Mouse (Mus musculus) embryonic fibroblast, embryonic 13.5 days (primary cell): ENCODE results near the gene 4922502D21Rik. TPM values are rescaled to one million over a fixed set of nuclear protein-coding genes. Genes with fewer than 3 reads are reported as not detected.

Experiments
- H3K27ac ChIP-seq: 2 replicates; pipeline ENCODE4 v1.5.1; 2012; ENCODE audit warnings: low read length, control low read depth, inconsistent platforms; ENCODE audit not compliant: insufficient read depth
- H3K4me1 ChIP-seq: 2 replicates; pipeline ENCODE4 v1.6.1; 2011; ENCODE audit warnings: low read length; ENCODE audit not compliant: control insufficient read depth, insufficient read depth
- H3K4me3 ChIP-seq: 2 replicates; pipeline ENCODE4 v1.5.1; 2011; ENCODE audit warnings: mild to moderate bottlenecking, control low read depth, low read length; ENCODE audit not compliant: insufficient read depth
- CTCF ChIP-seq: IDR thresholded peaks from 2 replicates; pipeline ENCODE4 v1.5.1; 2011; ENCODE audit warnings: mild to moderate bottlenecking, control low read depth, low read length, moderate library complexity, borderline replicate concordance; ENCODE audit not compliant: insufficient read depth
- POLR2A ChIP-seq: IDR thresholded peaks from 2 replicates; pipeline ENCODE4 v1.6.1; 2011; ENCODE audit warnings: low read depth, mild to moderate bottlenecking, control low read depth, low read length, moderate library complexity
- polyA plus RNA-seq: library from polyadenylated mRNA; stranded (reverse); fragments of >200 nt; gene quantifications from 2 replicates; pipeline ENCODE4 v1.2.4, GENCODE M21; 2011; ENCODE audit warnings: low read depth; ENCODE audit not compliant: missing spikeins, insufficient read length

The 4922502D21Rik gene
- polyA plus RNA-seq, 1 experiment: not detected

DNA sequence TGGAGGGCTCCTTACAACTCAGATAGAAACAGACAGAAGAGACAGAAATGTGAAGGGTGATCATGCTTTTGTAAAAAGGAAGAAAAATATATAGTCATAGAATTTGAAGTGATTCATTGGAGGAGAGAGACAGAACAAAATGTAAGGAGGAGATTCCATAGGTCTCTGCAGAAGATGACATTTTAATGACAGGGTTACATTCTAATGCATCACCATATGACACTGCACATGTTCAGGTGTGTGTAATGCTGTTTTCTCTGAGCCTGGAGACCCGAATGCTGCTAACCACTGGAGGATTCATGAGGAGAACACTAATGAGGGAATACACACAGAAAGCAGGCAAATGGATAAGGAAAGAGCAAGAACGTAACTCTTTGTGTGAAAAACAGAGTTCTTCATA is 57.1 kb downstream of the 4922502D21Rik start:
- H3K27ac ChIP-seq: no peak overlapping the region
- no peaks in the 10 kb centered on the region for H3K4me1 ChIP-seq
- TF ChIP-seq CTCF (no peak), POLR2A (no peak)
- no peak overlapping the region for H3K4me3 ChIP-seq

DNA sequence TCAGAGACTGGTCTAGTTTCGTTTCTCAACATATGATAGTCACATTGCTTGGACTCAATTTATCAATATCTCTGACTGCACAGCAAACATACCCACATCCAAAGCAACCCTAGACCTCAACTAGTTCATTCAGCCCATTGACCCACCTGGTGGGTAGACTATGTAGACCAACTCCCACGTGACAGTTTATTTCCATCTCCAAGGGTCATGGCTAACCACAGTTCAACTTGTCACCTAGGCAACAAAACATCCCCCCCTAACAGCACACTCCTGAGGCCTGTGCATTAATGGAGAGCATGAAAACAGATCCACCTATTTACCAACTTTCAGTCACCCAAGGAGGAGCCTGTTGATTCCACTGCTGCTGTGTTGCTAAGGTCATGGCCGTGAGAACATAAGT is 57.9 kb downstream of the 4922502D21Rik start:
- Histone ChIP-seq H3K4me1 (no peaks in the 10 kb centered on the region), H3K27ac (no peak overlapping the region)
- no peak for TF ChIP-seq CTCF
- TF ChIP-seq POLR2A: no peak

More for the DNA sequence above, 57.9 kb downstream of the 4922502D21Rik start:
- H3K4me3 ChIP-seq: no peak overlapping the region

Other genes starting within 250 kb of the 4922502D21Rik start
- gene Clec2e, start 230.9 kb downstream of the 4922502D21Rik start, polyA plus RNA-seq: not detected in 2 replicates
- 45.1 and 55.3 TPM in 2 replicates for gene Clec2d, start 151.2 kb downstream of the 4922502D21Rik start, polyA plus RNA-seq
- gene Cd69, start 56.4 kb downstream of the 4922502D21Rik start, polyA plus RNA-seq: not detected in 2 replicates
- gene Clec12a, start 10.9 kb upstream of the 4922502D21Rik start, polyA plus RNA-seq: 0.61 TPM in 1 of 2 replicates, not detected in the other
- not detected in 2 replicates for gene Clec12b, start 54.1 kb upstream of the 4922502D21Rik start, polyA plus RNA-seq
- gene Clec1b, start 65.5 kb upstream of the 4922502D21Rik start, polyA plus RNA-seq: not detected in 2 replicates
- gene Clec9a, start 77.1 kb upstream of the 4922502D21Rik start, polyA plus RNA-seq: not detected in 2 replicates
- gene Clec1a, start 120.2 kb upstream of the 4922502D21Rik start, polyA plus RNA-seq: 0.52 and 0.54 TPM in 2 replicates
- gene Olr1, start 175.4 kb upstream of the 4922502D21Rik start, polyA plus RNA-seq: 2.9 and 10.2 TPM in 2 replicates
- 0.48 TPM in 1 of 2 replicates, not detected in the other for gene Tmem52b, start 180.8 kb upstream of the 4922502D21Rik start, polyA plus RNA-seq
- gene Gabarapl1, start 201.4 kb upstream of the 4922502D21Rik start, polyA plus RNA-seq: 92.0 and 113 TPM in 2 replicates
- gene Klre1, start 246.1 kb upstream of the 4922502D21Rik start, polyA plus RNA-seq: not detected in 2 replicates